Mouse (Mus musculus) Muller cell, postnatal 12 days (primary cell): ENCODE results near the gene Cd72.

ENCODE experiments used
- DNase-seq: peaks from one replicate; pipeline ENCODE4 v3.0.0-alpha.2; 2015; ENCODE audit errors: inconsistent ontology term

Cd72 gene

GRCm38 (mm10) chr4:43406162-43406971 is 48.1 kb downstream of the Cd72 start:
- DNase-seq, result peak; percentile 94

- no peak for DNase-seq
These were observed 49.7 kb downstream of the Cd72 start for GRCm38 (mm10) chr4:43404697-43405096.

DNA sequence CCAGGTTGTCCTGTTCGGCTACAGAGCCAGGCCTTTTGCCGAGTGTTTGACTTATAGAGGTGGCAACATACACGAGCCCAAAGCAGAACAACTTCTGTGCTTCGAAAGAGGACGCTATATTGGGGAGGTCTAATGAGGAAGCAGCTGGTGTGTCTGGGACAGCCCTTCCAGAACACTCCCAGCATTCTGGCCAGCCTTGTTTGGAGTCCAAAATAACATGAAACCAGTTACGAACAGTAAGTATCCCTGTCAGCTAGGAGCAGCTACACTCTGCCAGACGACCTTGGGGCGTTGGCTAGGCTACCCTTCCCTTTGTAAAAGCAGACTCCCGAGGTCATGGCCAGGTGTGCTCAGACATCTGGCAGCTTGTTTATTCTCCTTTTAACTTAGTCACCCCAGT is 52.2 kb downstream of the Cd72 start:
- no peak for DNase-seq

- no peak for DNase-seq
These were observed 52.9 kb downstream of the Cd72 start for GRCm38 (mm10) chr4:43401486-43401885.

GRCm38 (mm10) chr4:43400976-43401375 is 53.5 kb downstream of the Cd72 start:
- peak; percentile 45 for DNase-seq

DNA sequence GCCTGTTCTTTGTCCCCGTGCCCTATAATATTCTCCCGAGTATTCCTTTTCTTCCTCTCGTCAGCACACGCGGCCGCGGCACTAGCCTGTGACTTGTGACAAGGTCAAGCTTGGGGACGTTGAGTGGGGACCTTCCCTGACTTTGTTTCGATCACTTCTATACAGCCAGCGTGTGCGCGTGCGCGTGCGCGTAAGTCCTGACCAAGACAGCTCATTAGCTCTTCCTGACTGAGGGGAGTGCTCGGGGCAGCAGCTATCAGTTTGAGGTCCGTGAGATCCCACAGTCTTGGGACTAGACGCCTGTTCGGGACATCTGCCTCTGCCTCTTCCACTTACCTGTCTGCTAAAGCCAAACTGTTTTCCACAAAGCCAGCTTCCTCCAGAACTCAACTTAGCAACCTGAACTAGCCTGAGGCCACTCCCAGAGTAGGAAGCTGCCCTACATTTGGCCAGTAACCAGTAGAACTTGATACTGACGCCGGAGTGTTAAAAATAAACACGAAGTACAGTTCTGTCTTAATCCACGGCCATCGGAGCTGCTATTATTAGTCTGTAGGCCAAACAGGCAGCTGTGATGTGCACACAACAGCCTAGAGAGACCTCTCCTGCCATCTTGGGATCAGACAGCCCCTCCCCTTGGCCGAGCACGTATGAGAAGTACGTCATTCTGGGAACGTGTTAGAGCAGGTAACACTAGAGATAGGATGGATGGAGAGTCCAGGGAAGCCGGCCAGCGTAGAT is 54.9 kb downstream of the Cd72 start:
- no peak for DNase-seq

DNA sequence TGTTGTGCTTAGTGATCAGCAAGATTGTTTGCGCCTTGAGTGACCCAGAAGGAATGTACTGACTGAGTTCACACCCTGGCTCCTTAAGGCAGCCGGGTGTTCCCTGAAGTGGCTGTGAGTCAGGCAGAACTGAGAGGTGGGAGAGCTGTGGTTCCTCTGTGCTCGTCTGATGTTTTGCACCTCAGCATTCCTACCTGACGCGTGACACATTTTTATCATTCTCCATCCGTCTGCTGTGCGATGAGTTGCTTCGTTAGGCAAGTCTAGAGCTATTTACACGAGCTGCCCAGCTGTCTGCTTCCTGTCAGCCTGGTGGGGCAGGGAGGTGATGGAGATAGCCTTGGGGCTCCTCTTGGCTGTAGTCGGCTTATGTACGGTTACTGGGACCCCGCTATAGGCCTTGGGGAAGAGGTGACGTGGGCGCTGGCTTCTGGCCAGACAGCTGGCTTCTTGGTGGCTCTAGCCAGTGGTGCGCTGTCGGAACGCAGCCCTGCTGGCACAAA is 55.5 kb downstream of the Cd72 start:
- peak; percentile 89 for DNase-seq

DNA sequence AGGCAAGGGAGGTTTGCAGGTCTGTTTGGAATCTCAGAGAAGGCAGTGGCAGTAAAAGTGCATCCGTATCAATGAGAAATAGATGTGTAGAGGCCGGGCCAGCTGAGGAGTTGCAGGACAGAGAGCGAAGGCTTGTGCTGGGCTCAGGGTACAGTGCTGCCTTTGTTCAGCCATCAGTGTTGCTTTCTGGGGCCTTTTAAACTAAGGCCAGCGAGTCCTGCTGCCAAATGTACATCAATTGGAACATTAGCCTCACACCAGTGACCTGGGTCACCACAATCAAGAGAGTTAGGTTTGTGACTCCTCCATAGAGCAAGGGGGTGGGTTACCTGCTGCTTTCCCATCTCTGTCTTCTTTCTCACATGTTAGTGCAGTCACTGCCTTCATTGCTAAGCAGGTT is 56.4 kb downstream of the Cd72 start:
- peak; percentile 72 for DNase-seq
